Mouse (Mus musculus) kidney, postnatal 0 days (tissue): ENCODE data around the gene Disp1. TPM values are rescaled to one million over a fixed set of nuclear protein-coding genes. Genes with fewer than 3 reads are reported as not detected.

ENCODE experiments used
- ATAC-seq: fragments of 200-750 bp; cut with Nextera tagmentation; replicated peaks from 2 replicates; pipeline ENCODE4 v1.8.0; 2017; ENCODE audit warnings: low read depth, moderate number of reproducible peaks, moderate TSS enrichment, moderate library complexity; ENCODE audit not compliant: low FRiP score
- DNase-seq: peaks from one replicate; pipeline ENCODE4 v3.0.0-alpha.2; 2016; ENCODE audit warnings: low spot score
- H3K27ac ChIP-seq: fragments of 300-500 bp; sonication (generic); 2 replicates; pipeline ENCODE4 v1.5.1; 2014; ENCODE audit warnings: mild to moderate bottlenecking
- H3K27me3 ChIP-seq: fragments of 300-500 bp; sonication (generic); 2 replicates; pipeline ENCODE4 v1.6.1; 2014; ENCODE audit warnings: low read length, mixed read lengths; ENCODE audit not compliant: insufficient read depth
- H3K36me3 ChIP-seq: fragments of 300-500 bp; sonication (generic); 2 replicates; pipeline ENCODE4 v1.6.1; 2014; ENCODE audit warnings: low read length, mixed read lengths; ENCODE audit not compliant: insufficient read depth
- H3K4me1 ChIP-seq: fragments of 300-500 bp; sonication (generic); replicated peaks from 2 replicates; pipeline ENCODE4 v1.6.1; 2014; ENCODE audit warnings: antibody characterized with exemption, low read length, mixed read lengths; ENCODE audit not compliant: insufficient read depth
- H3K4me2 ChIP-seq: fragments of 300-500 bp; sonication (generic); 2 replicates; pipeline ENCODE4 v1.6.1; 2014; ENCODE audit warnings: mild to moderate bottlenecking, low read length, moderate library complexity, mixed read lengths
- H3K4me3 ChIP-seq: fragments of 300-500 bp; sonication (generic); replicated peaks from 2 replicates; pipeline ENCODE4 v1.5.1; 2014; ENCODE audit warnings: low read depth, low read length
- H3K9ac ChIP-seq: fragments of 300-500 bp; sonication (generic); 2 replicates; pipeline ENCODE4 v1.6.1; 2014; ENCODE audit warnings: low read depth, low read length
- H3K9me3 ChIP-seq: fragments of 300-500 bp; sonication (generic); replicated peaks from 2 replicates; pipeline ENCODE4 v1.6.1; 2016; ENCODE audit warnings: low read length, inconsistent platforms, mixed read lengths
- CTCF ChIP-seq: IDR thresholded peaks from 2 replicates; pipeline ENCODE4 v1.5.1; 2016; ENCODE audit warnings: antibody characterized with exemption, low read depth, mild to moderate bottlenecking, moderate library complexity
- WGBS: fragments of 180-500 bp; shearing (Covaris S2); extraction: QIAGEN DNeasy Blood & Tissue Kit; methylation state at CpG from one replicate; pipeline ENCODE4 v1.1.7; 2014; 5-methylcytosine and 5-hydroxymethylcytosine counted together
- polyA plus RNA-seq: library from polyadenylated mRNA; unstranded; fragments of >200 nt; fragmentation: Nextera tagmentation; extraction: Ambion mirVana; gene quantifications from 2 replicates; pipeline ENCODE4 v1.2.1, GENCODE M21; 2015

The Disp1 gene
- polyA plus RNA-seq, 1 experiment from 2014 or later: 8.4 TPM

GRCm38 (mm10) chr1:183150379-183150840 lies 70.9 kb downstream of the Disp1 start:
- WGBS: 46% methylated on average over 12 of the region's 12 CpGs
- H3K27ac ChIP-seq: no peak overlapping the region
- H3K4me3 ChIP-seq: no peak overlapping the region
- no peak overlapping the region for H3K9ac ChIP-seq
- ATAC-seq (no peak), DNase-seq (no peak)
- H3K4me2 ChIP-seq: no peak overlapping the region
- H3K4me1 ChIP-seq: peaks cover 9% of the 10 kb centered on the region
- H3K9me3 ChIP-seq: no peaks in the 10 kb centered on the region
- H3K36me3 ChIP-seq: no peaks in the 10 kb centered on the region
- TF ChIP-seq CTCF: no peak
- no peaks in the 10 kb centered on the region for H3K27me3 ChIP-seq

- Histone ChIP-seq H3K4me1 (peaks cover 9% of the 10 kb centered on the region), H3K27ac (no peak overlapping the region), H3K27me3 (no peaks in the 10 kb centered on the region), H3K4me2 (no peak overlapping the region), H3K9ac (no peak overlapping the region), H3K9me3 (no peaks in the 10 kb centered on the region), H3K36me3 (no peaks in the 10 kb centered on the region), H3K4me3 (no peak overlapping the region)
- DNase-seq: no peak
- no peak for ATAC-seq
- WGBS: 53% methylated on average over 5 of the region's 5 CpGs
- no peak for TF ChIP-seq CTCF
Measured at GRCm38 (mm10) chr1:183149571-183150105, 71.7 kb downstream of the Disp1 start.

DNA sequence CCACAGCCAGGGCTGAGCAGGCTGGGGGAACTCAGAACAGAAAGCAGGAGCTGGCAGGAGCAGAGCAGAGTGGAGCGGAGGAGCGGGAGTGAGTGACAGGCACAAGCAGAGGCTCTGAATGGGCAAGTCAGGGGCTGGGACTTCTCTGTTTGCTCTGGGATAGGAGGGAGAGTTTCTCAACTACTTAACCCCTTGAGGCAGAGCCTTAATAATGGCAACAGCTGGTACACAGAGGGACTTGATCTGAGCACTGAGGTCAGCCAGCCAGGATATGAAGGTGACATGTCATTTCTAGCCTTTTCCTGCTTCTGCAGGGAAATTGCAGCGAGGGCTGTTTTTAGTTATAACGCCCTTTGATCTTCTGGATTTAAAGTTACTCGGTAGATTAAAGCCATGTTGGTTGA lies 73.9 kb downstream of the Disp1 start:
- peak; percentile 96 for DNase-seq
- Histone ChIP-seq H3K4me1 (peaks cover 12% of the 10 kb centered on the region; the same call in 1 of the 2 replicates), H3K4me3 (peak overlapping the region; percentile 21; the same call in 1 of the 2 replicates), H3K4me2 (peak overlapping the region; percentile 32), H3K9ac (no peak overlapping the region), H3K9me3 (no peaks in the 10 kb centered on the region), H3K36me3 (no peaks in the 10 kb centered on the region), H3K27me3 (no peaks in the 10 kb centered on the region), H3K27ac (no peak overlapping the region)
- TF ChIP-seq CTCF: no peak
- WGBS: 4% methylated on average over 5 of the region's 5 CpGs
- ATAC-seq: peak; percentile 86

GRCm38 (mm10) chr1:183146795-183147194 lies 74.5 kb downstream of the Disp1 start:
- TF ChIP-seq CTCF: 0 out of 2 replicates have a peak, but pooled peaks have one; percentile 5
- H3K36me3 ChIP-seq: no peaks in the 10 kb centered on the region
- H3K9me3 ChIP-seq: no peaks in the 10 kb centered on the region
- peak overlapping the region; percentile 21 for H3K4me3 ChIP-seq
- peaks cover 12% of the 10 kb centered on the region; the same call in 1 of the 2 replicates for H3K4me1 ChIP-seq
- peak overlapping the region; percentile 19; the same call in 1 of the 2 replicates for H3K9ac ChIP-seq
- ATAC-seq (no peak), DNase-seq (no peak)
- H3K27me3 ChIP-seq: no peaks in the 10 kb centered on the region
- WGBS: 13% methylated on average over 9 of the region's 9 CpGs
- peak overlapping the region; percentile 32 for H3K4me2 ChIP-seq
- no peak overlapping the region; the same call in 1 of the 2 replicates for H3K27ac ChIP-seq

DNA sequence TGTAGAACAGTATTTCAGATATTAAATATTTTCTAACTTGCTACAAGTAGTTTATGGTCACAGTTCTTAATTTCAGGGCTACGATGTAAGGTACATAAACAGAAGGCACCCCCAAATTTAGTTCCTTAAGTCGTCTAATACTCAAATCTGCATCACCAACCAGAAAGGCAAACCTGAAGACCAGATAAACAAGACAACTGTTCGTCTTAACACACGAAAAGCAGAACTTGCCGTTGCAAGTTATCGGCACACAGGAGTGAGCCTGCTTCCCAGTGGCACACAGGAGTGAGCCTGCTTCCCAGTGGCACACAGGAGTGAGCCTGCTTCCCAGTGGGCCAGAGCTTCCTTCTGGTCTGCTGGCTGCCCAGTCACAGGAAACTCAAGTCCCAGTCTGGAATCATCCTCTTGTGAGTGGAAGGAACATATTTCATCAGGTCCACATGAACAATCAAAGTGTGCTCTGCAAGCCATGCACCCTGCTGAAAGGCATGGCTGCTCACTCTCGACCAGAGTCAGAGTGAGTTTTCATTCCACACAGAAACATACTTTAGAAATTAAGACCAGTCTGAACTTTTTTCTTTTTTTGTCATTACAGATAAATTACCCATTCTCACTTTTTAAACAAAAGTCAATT lies 75.1 kb downstream of the Disp1 start:
- H3K36me3 ChIP-seq: no peaks in the 10 kb centered on the region
- H3K9me3 ChIP-seq: no peaks in the 10 kb centered on the region
- no peak for ATAC-seq
- H3K4me3 ChIP-seq: peak overlapping the region; percentile 21; the same call in 1 of the 2 replicates
- H3K27ac ChIP-seq: peak overlapping the region; percentile 25; the same call in 1 of the 2 replicates
- peak; percentile 71 for DNase-seq
- 34% methylated on average over 7 of the region's 7 CpGs for WGBS
- peaks cover 12% of the 10 kb centered on the region; the same call in 1 of the 2 replicates for H3K4me1 ChIP-seq
- H3K27me3 ChIP-seq: no peaks in the 10 kb centered on the region
- TF ChIP-seq CTCF: no peak
- peak overlapping the region; percentile 32 for H3K4me2 ChIP-seq
- H3K9ac ChIP-seq: peak overlapping the region; percentile 19; the same call in 1 of the 2 replicates

DNA sequence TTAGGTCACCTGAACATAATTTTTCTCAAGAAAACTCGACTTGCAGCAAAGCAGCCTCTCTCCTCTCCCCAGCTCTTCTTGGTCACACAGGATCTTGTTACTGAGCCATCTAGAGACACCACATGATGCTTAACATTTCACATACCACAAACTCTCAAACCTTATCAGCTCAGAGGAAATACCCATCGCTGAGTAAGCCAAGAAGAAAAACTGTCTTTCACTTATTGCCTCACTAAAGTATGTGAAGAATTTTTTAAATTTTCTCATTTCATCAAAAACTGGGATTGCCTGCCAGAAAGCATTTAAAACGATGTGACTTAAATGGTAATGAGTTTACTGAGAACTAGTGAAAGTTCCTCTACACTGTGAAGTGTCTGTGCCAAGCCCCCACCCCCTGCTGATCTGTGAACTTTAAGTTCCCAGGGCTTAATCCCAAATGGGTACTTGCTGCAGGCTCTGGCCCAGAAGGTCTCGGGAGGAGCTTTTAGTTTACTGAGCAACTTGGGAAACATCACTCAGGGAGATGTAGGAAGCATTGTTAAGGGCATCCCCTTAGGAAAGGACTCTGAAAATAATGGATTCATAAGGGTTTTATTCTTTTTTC lies 76.6 kb downstream of the Disp1 start:
- no peak for TF ChIP-seq CTCF
- no peak for ATAC-seq
- Histone ChIP-seq H3K27me3 (no peaks in the 10 kb centered on the region), H3K27ac (no peak overlapping the region), H3K4me3 (no peak overlapping the region), H3K4me2 (no peak overlapping the region), H3K9me3 (no peaks in the 10 kb centered on the region), H3K4me1 (peaks cover 12% of the 10 kb centered on the region; the same call in 1 of the 2 replicates), H3K36me3 (no peaks in the 10 kb centered on the region), H3K9ac (no peak overlapping the region)
- 20% methylated on average over 4 of the region's 4 CpGs for WGBS
- DNase-seq: peak; percentile 44
